Mouse (Mus musculus): ENCODE data around the gene Pbx1.

DNA sequence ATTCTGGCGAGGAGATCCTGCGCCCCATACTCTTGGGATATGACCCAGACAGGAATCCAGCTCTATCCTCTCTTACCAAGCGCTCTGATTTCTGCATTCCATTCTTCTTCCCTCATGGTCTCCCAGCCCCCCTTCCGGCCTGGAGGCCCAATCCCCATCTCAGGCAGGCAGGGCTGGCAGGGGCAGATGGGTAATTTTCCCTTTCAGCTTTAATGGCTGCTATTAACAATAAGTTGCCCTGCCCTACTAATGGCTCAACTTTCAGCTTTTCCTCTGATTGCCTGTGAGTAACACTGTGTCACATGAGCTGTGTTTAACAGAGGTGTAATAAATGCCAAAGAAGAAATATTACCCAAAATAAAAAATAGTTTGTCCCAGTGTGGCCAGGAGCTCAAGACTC is 201.9 kb downstream of the Pbx1 start:
- no peak for TF ChIP-seq POLR2A (IDR thresholded peaks at IDR 0.05; ENCODE audit: borderline replicate concordance, extremely low read depth, low read depth, low read length)
- TF ChIP-seq CTCF (IDR thresholded peaks at IDR 0.05; ENCODE audit: insufficient read depth, low read length): no peak

Measured in lung, adult 2 months (tissue).